Mouse (Mus musculus): ENCODE measurements around the gene Adgrg1. TPM values are rescaled to one million over a fixed set of nuclear protein-coding genes. Genes with fewer than 3 reads are reported as not detected.

Adgrg1 gene
- total RNA-seq, 2 experiments from 2014 or later: 122 to 128 TPM

GRCm38 (mm10) chr8:94992010-94992409, 17.5 kb downstream of the Adgrg1 start:
- intact Hi-C loops (cut with DNase I): no loop called here
- no peak for DNase-seq (ENCODE audit: extremely low spot score in 1 of 2, low spot score in 2 of 2)

DNA sequence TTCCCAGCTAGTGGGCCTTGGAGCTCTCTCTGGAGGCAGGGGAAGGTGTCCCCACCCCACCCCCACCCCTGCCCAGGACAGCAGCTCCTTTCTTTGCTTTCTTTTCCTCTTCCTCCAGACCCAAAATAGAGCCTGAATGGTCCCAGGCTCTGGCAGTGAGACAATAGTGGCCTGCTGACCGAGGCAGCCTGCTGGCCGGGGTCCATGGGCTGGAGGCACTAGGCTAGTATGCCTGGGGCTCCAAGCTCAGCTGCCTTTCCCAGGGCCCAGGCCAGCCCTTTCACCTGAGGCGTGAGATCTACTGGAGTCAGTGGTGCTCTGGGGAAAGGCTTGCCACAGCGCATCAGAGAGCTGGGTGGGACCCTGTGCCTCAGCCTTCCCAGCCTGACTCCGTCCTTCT, 18.0 kb downstream of the Adgrg1 start:
- intact Hi-C loops (cut with DNase I): no loop called here
- peak; percentile 82 to 88 for DNase-seq (ENCODE audit: extremely low spot score in 1 of 2, low spot score in 2 of 2)

DNA sequence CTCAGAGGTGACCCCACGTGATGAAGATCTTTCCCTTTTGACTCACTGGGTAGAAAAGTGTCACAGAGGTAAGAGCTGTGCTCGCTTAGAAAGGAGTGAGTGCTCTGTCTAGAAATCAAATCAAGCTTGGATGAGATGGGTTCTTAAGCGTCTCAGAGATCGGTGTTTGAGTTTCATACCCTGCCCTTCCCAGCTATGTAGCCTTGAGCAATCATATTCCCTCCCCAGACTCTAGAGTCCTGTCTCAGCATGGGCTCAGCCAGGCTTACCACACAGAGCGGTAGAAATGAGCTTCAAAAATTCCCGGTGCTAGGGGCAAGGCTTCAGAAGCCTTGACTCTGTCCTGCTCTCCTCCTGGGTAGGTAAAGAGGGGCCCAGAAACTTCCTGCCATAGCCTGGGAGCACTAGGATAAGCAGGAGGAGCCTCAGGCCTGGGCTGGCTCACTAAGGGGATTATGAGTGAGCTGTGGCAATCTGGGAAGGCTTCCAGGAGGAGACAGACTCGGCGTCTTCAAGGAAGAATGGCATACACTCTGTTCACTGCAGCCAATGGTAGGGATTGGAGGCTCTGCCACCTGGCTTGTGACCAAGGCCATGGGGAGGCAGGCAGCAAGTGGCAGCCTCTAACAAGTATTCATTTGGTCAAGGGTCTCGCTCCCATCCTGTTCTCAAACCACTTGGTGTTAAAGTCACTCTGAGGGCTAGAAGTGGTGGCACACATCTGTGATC, 18.6 kb downstream of the Adgrg1 start:
- no peak for DNase-seq (ENCODE audit: extremely low spot score in 1 of 2, low spot score in 2 of 2)
- intact Hi-C loops (cut with DNase I): no loop called here

DNA sequence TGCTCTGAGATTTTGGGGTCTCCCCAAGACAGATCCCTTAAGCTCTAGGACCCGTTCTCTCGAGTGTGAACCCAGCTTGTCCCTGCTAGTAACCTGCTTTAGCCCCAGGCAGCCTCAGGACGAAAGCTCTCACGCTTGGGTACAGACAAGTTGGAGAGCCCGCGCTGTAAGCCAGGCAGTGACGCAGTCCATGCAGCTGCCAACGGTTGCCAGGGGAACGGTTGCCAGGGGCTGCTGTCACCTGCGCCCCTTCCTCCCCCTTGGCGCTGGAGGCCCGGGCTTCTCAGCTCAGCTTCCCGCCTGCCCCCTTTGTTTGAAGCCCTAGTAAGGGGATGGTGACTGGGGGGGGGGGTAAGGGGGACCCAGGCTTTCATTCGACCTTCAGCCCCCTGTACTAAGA, 19.5 kb downstream of the Adgrg1 start:
- intact Hi-C loops (cut with DNase I): no loop called here
- DNase-seq (ENCODE audit: extremely low spot score in 1 of 2, low spot score in 2 of 2): peak; percentile 89 to 90

GRCm38 (mm10) chr8:94994510-94994909, 20.0 kb downstream of the Adgrg1 start:
- no peak for DNase-seq (ENCODE audit: extremely low spot score in 1 of 2, low spot score in 2 of 2)
- intact Hi-C loops (cut with DNase I): no loop called here

GRCm38 (mm10) chr8:94995336-94995893, 20.9 kb downstream of the Adgrg1 start:
- intact Hi-C loops (cut with DNase I): no loop called here
- DNase-seq (ENCODE audit: extremely low spot score in 1 of 2, low spot score in 2 of 2): peak in 1 of 2 experiments; percentile 54

GRCm38 (mm10) chr8:94996037-94996436, 21.5 kb downstream of the Adgrg1 start:
- no peak for DNase-seq (ENCODE audit: extremely low spot score in 1 of 2, low spot score in 2 of 2)
- intact Hi-C loops (cut with DNase I): no loop called here

DNA sequence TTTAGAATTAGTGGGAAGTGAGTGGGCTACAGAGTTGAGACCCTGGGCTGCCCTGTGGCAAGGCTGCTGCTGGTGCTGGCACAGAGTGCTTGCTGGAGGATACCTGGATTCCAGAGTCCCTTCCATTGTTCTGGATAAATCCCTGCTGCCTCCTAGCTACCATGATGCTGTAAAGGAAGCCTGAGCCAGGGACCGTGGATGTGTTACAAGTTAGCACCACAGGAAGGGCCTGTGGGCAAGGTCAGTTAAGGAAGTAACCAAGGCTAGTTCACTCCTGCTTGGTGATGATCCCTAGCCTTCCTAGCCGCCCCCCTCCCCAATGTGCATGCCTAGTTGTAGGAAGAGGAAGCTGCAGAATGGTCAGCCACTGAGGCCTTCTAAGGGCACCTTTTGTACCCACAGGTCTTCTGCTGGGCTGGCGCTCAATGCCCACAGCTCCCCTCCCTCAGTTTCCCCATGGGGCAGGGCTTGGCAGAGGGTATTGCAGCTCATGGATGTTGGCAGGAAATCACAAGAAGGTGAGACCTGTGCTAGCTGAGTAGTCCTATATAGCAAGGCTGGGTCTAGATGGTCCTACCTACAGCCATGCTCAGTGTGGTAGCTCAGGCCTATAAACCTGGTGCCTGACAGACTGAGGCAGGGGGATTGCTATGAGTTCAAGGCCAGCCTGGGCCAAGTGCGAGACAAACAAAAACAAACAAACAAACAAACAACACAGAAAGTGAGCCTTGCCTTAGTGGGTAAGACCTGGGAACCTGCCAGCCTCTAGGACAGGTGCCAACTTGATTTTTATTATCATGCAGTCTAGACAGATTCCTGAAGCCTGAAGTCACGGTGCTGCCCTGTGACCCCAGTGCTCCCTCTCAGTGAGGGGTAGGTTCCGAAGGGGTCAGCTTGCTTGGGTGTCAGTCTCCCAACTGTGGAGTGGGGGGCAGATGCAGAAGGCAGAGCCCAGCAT, 22.6 kb downstream of the Adgrg1 start:
- DNase-seq (ENCODE audit: extremely low spot score in 1 of 2, low spot score in 2 of 2): no peak
- intact Hi-C loops (cut with DNase I): no loop called here

DNA sequence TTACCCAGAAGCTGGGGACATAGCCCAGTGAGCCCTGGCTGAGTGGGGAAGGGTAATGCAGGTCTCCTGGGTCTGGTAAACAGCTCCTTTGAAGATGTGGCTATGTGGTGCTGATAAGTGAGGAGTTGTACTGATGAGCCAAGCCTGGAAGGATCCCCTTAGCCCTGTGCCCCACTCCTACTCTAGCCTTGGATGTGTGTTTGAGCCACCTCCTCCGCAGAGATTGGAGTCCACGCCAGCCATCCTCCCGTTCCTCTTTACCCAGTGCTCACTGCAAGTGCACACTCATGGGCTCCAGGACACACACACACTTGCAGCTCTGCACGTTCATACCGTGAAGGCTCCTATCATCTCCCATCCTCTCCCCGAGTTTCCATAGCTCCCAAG, 23.3 kb downstream of the Adgrg1 start:
- intact Hi-C loops (cut with DNase I): no loop called here
- no peak for DNase-seq (ENCODE audit: extremely low spot score in 1 of 2, low spot score in 2 of 2)

- intact Hi-C loops (cut with DNase I): no loop called here
- DNase-seq (ENCODE audit: extremely low spot score in 1 of 2, low spot score in 2 of 2): no peak
Measured at GRCm38 (mm10) chr8:94998431-94998830, 23.9 kb downstream of the Adgrg1 start.

- DNase-seq (ENCODE audit: extremely low spot score in 1 of 2, low spot score in 2 of 2): no peak
- intact Hi-C loops (cut with DNase I): no loop called here
Measured at GRCm38 (mm10) chr8:94999004-94999403, 24.5 kb downstream of the Adgrg1 start.

DNA sequence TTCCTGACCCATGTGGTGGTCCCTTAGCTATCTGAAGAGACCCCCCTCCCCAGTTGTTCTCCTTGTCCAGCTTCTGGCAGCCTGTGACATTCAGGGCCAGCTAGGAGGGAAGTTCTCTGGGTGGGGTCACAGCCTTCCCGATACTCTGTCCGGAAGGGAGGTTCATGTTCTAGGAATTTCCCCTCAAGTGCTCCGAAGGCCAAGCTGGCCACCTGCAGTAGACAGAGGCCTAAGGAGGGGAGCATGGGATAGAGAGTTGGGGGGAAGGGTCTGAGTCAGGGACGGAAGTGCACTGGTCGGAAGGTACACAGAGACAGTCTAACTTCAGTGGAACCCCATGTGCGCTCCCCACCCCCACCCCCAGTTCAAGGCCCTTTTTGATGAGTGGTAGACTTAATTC, 25.4 kb downstream of the Adgrg1 start:
- peak in 1 of 2 experiments; percentile 66 for DNase-seq (ENCODE audit: extremely low spot score in 1 of 2, low spot score in 2 of 2)
- intact Hi-C loops (cut with DNase I): no loop called here

DNA sequence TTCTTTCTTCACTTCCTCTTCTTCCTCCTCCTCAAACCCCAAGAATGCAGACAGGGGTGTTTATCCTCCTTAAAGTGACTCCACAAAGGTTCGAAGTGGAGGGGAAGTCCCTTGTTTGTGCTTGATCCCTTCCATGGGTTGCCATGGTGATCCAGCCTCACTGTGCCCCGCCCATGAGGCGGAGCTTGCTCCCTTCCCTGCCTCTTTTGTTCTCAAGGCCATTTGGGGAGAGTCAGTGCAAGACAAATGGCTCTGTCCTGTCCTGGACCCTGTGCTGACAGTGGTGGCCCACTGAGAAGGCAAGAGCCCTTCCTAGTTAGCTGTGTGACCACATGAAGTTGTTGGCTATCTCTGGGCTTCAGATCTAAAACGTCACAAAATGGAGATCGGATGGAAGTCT, 26.1 kb downstream of the Adgrg1 start:
- peak in 1 of 2 experiments; percentile 86 for DNase-seq (ENCODE audit: extremely low spot score in 1 of 2, low spot score in 2 of 2)

GRCm38 (mm10) chr8:95001165-95001564, 26.6 kb downstream of the Adgrg1 start:
- DNase-seq (ENCODE audit: extremely low spot score in 1 of 2, low spot score in 2 of 2): no peak
- intact Hi-C loops (cut with DNase I): loop anchor here (1.0 kb wide), 1 partner anchor 51 kb away; no protein-coding TSS in a partner anchor

More for the DNA sequence above, 26.1 kb downstream of the Adgrg1 start:
- intact Hi-C loops (cut with DNase I): loop anchor here (1.0 kb wide), 1 partner anchor 50 kb away; no protein-coding TSS in a partner anchor

GRCm38 (mm10) chr8:95001655-95002054, 27.1 kb downstream of the Adgrg1 start:
- intact Hi-C loops (cut with DNase I): loop anchor here (1.0 kb wide), 1 partner anchor 51 kb away; no protein-coding TSS in a partner anchor
- peak; percentile 76 to 82 for DNase-seq (ENCODE audit: extremely low spot score in 1 of 2, low spot score in 2 of 2)

DNA sequence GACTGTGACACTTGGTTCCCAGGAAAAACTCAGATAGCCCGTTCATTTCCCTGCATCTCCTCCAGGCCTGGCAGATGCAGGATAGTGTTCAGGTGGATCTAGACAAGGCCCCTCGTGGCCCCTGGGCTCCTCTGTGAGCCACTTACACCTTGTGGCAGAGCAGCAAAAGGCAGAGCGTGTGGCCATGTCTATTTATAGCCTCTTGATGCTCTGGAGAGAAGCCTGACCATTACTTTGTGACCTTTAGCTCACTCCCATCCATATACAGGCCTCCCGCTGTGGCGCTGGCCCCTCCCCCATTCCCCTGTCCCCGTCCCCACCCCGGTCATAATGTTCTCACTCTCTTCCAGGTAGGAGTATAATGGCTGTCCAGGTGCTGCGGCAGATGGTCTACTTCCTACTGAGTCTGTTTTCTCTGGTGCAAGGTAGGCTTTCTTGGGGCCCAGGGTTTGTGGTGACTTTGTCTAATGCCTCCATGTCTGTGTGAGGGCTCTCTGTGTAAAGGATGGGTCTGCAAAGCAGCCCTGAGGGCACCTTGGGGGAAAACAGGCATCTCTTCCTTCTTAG, 27.6 kb downstream of the Adgrg1 start:
- no peak for DNase-seq (ENCODE audit: extremely low spot score in 1 of 2, low spot score in 2 of 2)
- intact Hi-C loops (cut with DNase I): no loop called here

DNA sequence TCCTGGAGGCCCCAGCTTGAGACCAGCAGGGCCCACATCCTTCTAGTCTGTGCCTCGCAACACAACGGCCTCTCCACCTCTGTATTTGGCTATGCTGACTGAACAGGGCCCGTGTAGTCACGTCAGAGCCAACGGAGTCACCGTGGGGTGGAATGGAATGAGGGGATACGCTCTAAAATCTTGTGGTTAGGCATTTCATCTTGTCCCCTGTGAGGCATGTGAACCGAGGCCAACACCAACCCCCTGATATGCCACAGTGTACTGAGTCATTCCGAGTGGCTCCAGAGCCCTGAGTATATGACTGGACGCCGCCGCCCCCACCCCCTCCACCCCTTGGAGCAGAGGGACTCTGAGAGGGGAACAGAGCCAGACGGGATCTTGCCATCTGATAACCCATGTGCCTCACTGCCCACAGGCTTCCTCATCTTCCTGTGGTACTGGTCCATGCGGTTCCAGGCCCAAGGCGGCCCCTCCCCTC, 37.9 kb downstream of the Adgrg1 start:
- no peak for DNase-seq (ENCODE audit: extremely low spot score in 1 of 2, low spot score in 2 of 2)
- intact Hi-C loops (cut with DNase I): no loop called here

- intact Hi-C loops (cut with DNase I): no loop called here
- DNase-seq (ENCODE audit: extremely low spot score in 1 of 2, low spot score in 2 of 2): no peak
Measured at GRCm38 (mm10) chr8:95015866-95016265, 41.3 kb downstream of the Adgrg1 start.

- intact Hi-C loops (cut with DNase I): no loop called here
Measured at GRCm38 (mm10) chr8:95016684-95017083, 42.1 kb downstream of the Adgrg1 start.

More at GRCm38 (mm10) chr8:95016684-95017083, 42.1 kb downstream of the Adgrg1 start:
- no peak for DNase-seq (ENCODE audit: extremely low spot score in 1 of 2, low spot score in 2 of 2)
